Mouse (Mus musculus): ENCODE measurements around the gene Snn.

The Snn gene

GRCm38 (mm10) chr16:11084181-11084580 lies 23.4 kb downstream of the Snn start:
- no peak for DNase-seq (ENCODE audit: low spot score in 2 of 2)

DNA sequence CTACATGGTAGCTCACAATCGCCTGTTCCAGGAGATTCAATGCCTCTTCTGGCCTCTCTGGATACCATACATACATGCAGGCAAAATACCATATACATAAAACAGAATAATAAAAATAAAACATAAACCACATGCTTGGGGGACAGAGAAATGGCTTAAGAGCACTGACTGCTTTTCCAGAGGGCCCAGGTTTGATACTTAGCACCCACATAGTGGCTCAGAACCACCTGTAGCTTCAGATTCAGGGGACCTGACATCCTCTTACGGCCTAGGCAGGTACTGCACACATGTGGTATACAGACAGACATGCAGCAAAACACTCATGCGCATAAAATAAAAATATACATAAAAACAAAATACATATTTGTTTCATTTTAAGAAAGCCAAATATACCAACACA lies 25.6 kb downstream of the Snn start:
- DNase-seq (ENCODE audit: low spot score in 2 of 2), result no peak

DNA sequence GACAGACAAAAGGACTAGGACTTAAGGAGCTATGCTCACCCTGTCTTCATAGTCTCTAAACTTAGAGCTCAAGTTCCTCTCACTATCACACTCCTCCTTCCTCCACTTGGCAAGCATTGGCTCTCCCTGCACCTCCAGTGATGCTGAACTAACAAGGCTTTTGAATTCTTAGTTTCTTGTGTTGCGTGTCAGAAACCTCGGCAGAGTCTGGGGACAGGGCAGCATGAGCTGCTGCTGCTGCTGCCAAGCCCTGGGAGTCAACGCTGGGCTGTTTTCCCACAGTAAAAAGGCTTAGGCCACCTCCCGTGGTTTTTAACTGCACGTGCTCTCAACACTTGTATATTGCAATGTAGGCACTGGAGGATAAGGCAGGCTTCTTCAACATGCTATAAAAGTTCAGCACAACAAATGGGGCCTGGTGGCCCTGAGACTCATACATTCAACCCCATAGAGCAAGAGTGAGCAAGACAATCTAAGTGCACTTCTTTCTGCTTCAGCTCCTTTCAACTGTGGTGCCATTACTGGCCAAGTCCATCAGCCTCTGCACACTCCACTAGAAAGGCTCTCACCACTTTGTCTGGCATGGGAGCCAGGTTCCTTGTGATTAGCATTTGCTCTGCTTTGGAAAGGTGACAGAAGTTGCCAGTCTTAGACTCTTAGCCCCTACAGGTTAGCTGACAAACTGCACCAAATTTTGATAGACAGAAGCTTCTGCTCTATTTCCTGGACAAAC lies 26.3 kb downstream of the Snn start:
- DNase-seq (ENCODE audit: low spot score in 2 of 2), result no peak

GRCm38 (mm10) chr16:11090836-11091570 lies 30.3 kb downstream of the Snn start:
- no peak for DNase-seq (ENCODE audit: low spot score in 2 of 2)

DNA sequence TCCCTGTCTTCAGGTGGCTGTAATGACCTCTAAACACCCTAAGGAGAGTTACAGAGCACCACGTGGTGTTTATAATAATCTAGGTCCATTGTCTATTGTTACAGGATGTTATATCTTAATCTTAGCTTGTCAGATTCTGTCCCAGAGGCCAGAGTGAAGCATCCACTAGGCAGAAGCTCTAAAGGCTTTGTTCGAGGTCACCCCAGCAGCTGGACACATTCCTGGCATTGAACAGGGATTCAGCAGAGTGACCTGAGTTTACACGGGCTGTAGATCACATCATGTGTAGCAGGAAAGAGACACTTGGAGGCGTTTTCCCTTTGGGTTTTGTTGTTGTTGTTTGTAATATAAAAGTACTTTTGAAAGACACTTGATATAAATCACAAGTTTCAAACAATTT lies 31.3 kb downstream of the Snn start:
- no peak for DNase-seq (ENCODE audit: low spot score in 2 of 2)

DNA sequence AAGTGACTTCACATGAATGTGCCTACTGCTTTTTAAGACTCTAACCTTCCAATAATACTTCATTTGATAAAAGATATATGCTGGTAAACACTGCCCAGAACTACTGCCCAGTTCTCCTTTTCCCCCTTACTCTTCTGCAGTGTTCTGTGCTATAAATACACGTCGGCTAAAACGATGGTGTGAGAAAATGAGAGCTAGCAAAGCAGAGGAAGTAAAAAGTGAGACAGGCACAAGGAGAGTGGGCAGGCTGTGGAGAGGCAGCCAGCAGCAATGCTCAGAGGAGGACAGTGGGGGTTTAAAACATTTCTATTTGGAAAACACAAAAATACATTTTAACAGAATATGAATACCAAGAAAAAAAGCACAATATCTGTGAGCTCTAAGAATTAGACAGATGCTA lies 31.8 kb downstream of the Snn start:
- DNase-seq (ENCODE audit: low spot score in 2 of 2), result no peak

DNA sequence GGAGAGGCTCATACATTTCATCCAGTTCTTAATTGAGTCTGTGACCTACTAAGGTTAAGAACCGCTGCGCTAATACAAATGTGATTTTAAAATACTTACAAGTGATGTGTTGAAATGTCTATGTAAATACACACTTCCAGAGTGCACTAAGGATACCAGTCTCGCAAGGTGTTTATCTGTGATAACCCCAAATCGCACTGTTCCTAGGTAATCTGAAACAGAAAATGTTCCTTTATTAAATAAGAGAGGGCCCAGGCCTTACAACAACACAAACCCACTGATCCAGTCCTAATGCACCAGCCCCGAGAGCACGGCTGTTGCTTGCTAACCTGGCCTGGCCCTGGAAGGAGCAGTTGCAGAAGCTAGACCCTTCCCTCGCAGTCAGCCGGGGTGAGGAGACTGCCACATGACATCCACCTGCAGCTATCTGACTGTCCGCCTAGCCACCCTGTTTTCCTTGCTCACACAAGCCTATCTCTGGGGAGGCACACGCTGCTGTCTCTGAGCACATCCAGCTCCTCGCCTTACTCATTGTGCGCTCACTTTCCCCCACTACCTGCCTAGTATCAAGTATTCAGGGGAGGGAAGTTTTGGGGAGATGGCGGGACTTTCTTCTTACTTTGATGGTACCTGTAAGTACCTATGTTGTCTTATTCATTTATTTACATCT lies 33.1 kb downstream of the Snn start:
- no peak for DNase-seq (ENCODE audit: low spot score in 2 of 2)

- no peak for DNase-seq (ENCODE audit: low spot score in 2 of 2)
Observed at GRCm38 (mm10) chr16:11097301-11097700, 36.6 kb downstream of the Snn start.

GRCm38 (mm10) chr16:11104905-11105304 lies 44.2 kb downstream of the Snn start:
- no peak for DNase-seq (ENCODE audit: low spot score in 2 of 2)

DNA sequence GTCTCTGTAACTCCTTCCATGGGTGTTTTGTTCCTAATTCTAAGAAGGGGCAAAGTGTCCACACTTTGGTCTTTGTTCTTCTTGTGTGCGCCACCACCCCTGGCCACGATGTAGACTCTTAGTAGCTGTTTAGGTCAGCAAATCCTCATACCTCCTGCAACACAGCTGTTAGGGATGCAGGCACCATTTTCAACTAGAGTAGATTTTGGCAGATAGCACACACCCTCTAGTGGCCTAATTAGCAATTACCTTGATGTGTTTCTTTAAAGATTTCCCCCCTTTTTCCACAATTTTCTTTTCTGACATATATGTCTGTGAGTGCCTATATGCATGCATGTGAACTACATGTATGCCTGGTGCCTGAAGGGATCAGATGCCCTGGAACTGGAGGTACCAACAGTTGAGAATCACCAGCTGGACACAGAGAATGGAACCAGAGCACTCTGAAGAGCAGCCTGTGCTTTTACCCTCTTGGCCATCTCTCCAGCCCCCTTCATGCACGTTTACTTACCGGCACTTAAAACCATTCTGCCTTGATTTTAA lies 48.5 kb downstream of the Snn start:
- no peak for DNase-seq (ENCODE audit: low spot score in 2 of 2)

DNA sequence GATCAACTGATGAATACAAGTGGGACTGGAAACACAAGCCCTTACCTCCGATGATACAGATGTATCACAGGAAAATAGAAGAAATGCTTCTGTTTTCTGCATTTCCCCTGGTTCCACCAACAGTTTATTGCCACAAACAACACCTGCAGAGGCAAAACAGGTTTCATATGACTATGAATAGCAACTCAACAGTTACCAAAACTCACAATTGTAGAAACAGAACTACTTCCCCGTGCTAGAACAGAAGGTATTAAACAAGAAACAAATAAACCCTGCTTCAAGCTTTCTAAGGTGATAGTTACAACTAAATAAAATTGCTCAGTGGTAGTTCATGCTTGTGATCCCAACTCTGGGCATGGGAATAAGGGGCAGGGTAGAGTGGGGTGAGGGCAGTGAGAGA lies 61.9 kb downstream of the Snn start:
- DNase-seq (ENCODE audit: low spot score in 2 of 2), result no peak

GRCm38 (mm10) chr16:11124110-11124509 lies 63.4 kb downstream of the Snn start:
- DNase-seq (ENCODE audit: low spot score in 2 of 2), result no peak
